Mouse (Mus musculus) gastrocnemius, postnatal 10 days (tissue): ENCODE measurements around the gene Coro6. TPM values are rescaled to one million over a fixed set of nuclear protein-coding genes. Genes with fewer than 3 reads are reported as not detected.

ENCODE experiments used
- DNase-seq: peaks from one replicate; pipeline ENCODE4 v3.0.0; 2021; ENCODE audit warnings: mixed read lengths
- total RNA-seq, 2 experiments: library from RNA; stranded (reverse); gene quantifications; 2 replicates each; pipeline ENCODE4 v1.2.3; 2021

Coro6 gene
- total RNA-seq, 2 experiments from 2014 or later: 61.7 to 67.7 TPM

DNA sequence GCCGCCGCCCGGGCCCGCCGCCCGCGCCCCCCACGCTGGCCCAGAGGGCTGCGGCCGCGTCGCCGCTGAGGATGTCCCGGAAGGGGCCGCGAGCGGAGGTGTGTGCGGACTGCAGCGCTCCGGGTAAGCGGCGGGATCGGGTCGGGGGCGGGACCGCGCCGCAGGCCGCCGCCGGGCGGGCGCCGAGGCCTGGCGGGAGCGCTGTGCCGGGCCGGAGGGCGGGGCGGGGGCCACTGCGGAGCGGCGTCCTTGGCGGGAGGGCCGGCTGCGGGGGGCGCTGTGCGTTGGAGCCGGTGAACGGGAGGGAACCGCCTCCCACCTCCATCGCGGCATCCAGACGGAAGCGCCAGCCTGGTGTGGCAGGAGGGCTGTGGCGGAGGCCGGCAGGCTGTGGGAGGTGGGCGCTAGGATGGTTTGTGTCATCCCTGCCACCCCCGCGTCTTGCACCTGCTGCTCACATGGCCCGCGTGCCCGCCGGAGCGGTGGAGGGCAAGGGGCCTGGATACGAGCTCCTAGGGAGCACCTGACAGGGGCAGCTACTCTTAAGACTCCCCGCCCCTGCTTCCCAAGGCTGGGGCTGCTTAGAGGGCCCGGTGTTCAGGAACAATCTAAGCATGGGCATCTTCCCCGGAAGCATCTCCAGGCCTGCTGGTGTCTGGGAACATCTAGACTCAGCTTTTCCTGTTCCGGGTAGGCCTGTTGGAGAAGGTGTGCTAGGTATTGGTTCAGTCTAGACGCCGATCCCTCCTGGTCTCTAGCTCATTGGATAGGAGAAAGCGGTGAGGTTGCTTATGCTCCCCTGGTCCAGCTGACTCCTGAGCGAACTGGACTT is 31.5 kb downstream of the Coro6 start, which contains the start of gene Git1:
Gene Git1 (plus strand): TSS at position 51 of the 832 bp plus-strand sequence.
- DNase-seq: peak; percentile 62

DNA sequence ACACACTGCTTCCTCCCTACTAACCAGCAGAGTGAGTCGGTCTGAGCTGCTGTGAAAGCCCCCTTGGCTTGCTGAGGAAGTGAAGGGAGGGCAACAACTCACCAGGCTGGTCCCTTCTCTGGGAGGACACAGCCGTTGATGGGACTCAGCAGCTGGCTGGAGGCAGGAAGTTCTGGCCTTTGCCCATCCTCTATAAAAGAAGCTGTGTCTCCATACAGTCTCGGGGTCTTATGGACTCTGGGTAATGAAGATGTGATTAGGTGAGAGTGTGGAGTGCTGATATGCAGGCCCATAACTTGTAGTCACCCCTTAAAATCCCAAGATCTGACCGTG is 32.1 kb downstream of the Coro6 start:
- DNase-seq: no peak

DNA sequence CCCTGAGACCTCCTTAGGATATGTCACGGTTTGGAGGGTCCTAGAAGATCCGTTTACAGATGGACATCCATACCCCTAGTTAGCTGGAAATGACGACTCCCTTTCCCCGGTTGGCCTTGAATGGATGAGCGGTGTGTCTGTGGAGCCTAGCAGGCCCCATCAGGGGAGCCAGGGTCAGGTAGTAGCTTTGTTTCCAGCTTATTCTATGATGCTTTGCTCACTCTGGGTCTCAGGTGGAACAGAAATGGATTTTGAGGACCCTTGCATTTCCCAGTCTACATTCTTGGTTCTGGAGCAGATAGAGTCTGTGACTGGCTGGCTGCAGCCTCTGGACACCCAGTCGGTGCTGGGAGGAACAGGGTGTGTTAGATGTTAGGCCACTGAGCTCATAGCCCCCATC is 32.6 kb downstream of the Coro6 start:
- DNase-seq: no peak

DNA sequence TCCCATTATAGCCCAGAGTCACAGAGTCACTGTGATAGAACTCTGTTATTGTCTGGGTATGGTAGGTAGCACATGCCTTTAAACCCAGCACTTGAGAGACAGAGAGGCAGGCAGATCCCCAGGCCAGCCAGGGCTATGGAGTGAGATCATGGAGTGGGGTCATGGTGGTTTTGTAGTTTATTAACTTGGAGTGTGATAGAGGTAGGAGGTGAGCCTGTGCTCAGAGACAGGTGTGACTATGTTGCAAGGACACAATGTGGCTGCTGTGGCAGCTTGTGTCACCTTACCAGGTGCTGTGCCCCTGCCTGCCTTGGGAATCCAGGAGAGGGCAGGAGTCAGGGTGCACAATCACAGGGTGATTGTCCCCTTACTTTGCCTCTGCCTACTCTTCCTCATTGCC is 33.3 kb downstream of the Coro6 start:
- DNase-seq: no peak

DNA sequence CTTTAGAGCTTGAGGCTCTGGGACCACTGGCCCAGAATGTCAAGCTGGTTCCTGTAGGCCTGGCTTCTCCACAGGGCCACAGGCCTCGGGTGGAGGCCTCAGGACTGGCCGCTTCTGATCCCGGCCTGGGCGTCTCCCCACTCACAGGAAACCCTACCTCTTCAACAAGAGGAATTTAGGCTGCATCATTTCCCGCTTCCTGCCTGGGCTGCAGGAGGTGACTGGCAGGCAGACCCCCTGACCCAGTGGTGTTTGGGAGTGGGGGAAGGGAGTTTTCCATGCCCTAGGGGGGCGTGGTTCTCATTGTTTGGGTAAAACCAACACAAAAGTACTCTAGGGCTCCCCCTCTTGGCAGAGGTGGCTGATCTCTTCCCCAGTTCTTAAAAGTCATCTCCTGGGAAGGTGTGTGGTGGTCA is 35.1 kb downstream of the Coro6 start:
- no peak for DNase-seq

DNA sequence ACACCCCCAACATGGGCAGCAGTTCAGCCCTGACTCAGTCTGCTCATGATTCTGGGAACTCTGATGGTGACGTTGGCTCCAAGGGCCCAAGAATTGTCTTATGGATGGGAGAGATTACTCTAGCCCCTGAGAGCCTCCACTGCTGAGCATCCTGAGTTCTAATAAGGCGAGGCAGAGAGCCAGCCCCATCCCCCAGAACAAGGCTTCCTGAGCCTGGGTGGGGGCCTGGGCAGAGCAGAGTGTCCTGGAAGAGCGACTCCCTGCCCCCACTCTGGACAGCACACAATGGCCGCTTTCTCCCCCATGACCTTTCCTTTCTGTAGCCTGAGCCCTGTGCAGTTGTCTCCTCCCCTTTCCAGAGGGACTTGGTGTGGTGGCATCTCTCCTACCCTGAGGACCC is 35.6 kb downstream of the Coro6 start:
- no peak for DNase-seq

DNA sequence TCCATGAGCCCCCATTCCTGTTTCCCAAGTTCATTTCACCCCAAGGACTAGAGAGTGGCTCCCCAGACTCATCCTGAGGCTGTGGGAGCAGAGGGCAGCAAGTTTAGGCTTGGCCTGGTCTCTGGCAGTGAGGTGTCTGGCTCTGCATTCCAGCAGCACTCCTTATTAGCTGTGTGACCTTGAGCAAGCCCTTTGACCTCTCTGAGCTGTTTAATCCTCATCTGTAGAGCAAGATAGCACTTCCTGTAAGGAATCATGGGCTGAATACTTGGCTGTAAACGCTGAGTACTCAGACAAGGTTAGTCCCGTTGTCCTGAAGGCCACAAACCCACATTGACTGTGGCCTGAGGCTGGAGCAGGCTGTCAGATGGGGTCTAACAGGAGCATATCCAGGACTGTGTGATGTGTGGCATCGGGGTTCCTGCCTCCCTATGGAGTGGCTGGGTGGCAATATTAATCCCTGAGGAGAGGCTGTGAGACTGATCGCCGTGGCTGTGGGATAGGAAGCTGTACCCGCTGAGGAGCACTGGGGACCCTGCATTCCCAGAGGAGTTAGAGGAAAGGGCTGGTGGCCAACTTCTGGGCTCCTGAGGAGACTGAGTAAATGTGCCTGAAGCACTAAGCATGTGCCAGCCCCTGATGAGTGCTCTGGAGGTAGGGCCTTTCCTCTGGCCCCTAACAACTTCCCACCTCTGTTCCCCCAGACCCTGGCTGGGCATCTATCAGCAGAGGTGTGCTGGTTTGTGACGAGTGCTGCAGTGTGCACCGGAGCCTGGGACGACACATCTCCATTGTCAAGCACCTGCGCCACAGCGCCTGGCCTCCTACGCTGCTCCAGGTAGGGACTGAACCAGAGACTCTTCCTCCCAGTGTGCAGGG is 36.3 kb downstream of the Coro6 start:
- DNase-seq: no peak

DNA sequence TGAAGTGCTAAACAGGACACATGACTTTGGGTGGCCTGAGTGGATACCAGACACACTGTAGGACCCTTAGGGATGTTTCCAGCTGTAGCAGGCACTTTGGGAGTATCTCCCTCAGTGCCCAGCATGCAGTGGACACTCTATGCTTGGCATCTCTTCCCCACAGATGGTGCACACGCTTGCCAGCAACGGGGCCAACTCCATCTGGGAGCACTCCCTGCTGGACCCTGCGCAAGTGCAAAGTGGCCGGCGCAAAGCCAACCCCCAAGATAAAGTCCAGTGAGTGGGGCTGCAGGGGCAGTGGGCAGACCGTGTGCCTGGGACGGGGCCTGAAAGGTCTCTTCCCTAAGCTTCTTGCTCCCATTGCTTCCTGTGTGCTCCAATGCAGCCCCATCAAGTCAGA is 37.1 kb downstream of the Coro6 start:
- no peak for DNase-seq

DNA sequence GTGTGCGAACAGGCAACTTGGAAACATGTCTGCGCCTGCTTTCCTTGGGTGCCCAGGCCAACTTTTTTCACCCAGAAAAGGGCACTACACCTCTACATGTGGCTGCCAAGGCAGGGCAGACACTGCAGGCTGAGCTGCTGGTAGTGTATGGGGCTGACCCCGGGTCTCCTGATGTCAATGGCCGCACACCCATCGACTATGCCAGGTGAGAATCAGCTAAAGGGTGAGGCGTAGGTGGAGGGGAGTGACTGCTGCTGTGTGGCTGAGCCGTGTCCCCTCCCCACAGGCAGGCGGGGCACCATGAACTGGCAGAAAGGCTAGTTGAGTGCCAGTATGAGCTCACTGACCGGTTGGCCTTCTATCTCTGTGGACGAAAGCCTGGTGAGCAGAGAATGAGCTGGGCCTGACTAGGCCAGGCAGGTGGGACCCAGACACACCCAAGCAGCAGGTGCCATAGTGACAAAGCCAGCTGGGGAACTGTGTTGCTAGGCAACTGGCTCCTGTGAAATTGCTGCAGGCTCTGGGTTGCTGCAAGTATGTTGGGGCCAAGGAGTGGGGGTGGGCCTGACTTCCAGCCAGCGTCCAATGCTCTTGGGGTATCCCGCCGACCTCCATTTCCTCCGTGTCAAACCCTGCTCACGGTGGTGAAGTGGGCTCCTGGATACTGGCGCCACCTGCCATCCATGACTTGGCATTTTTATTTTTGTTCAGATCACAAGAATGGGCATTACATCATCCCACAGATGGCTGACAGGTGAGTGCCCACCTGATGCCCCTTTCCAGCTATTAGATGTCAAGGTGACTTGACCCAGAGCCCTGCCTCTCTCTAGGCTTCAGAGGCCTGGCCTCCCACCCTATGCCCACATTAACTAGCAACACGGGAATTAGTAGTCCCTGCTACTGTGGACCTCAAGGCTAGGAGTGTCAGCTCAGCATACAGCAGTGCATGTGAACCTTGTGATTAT is 38.4 kb downstream of the Coro6 start:
- peak; percentile 4 for DNase-seq

DNA sequence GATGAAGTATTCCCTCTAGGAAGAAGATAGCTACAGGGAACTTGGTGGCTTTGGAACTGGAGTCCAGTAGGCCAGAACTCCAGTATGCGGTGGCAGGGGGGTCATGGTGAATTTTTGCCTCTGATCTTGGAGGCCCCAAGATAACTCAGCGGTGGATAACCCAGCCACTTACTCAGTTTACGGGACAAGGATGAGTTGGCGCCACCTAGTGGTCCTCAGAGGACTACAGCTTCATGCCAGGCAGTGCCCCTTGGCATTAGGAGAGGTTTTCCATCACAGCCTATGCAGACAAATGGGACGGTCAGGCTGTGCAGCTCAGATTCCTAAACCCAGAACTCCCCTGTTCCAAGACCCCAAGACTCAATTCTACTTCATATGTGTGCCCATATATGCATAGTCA is 39.2 kb downstream of the Coro6 start:
- DNase-seq: peak; percentile 79

DNA sequence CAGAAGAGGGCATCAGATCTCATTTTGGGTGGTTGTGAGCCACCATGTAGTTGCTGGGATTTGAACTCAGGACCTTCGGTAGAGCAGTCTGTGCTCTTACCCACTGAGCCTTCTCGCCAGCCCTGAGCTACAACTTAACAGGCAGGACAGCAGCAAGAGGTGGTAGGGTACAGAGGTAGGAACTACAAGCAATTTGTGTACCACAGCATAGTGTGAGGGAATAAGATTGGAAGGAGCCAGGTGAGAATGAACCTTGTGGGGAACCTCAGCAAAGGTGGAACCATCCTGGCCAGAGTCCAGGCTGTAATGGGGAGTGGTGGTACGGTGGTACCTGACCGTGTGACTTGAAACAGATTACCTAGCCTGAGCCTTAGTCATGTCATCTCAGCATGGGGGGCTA is 39.8 kb downstream of the Coro6 start:
- DNase-seq: peak; percentile 5

DNA sequence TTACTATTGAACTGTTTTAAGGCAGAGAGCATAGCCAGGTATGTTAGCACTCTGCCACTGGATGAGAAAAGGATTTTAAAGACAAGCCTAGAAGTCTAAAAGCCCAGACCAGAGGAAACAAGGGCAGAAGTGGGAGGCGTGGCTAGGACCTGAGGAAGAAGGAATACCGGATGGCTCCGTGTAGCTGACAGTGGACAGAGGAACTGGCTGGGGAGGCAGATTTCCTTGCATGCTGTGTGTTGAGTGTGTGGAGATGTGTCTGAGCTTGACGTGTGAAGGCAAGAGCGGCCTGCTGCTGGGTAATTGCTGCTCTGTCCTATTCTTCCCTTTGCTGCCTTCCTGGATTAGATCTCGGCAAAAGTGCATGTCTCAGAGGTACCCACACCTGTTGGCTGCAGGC is 40.3 kb downstream of the Coro6 start:
- no peak for DNase-seq

DNA sequence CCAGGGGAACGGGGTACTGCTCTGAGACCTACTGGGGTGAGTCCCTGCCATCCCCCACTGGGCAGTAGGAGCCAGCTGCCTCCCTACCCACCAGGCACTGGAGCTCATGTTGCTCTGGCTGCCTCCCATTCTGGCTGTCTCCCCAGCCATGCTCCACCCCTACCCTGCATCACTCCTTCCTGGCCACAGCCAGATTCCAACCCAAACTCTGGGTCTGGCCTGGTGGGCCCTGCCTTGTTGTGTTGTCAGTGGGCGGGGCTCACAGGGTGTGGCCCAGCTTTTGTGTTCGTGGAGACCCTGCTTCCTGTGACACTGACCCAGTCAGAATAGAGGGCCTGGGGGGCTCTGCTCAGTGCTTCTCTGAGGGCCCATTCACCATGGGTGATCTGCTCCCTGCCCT is 41.3 kb downstream of the Coro6 start:
- DNase-seq: peak; percentile 56

DNA sequence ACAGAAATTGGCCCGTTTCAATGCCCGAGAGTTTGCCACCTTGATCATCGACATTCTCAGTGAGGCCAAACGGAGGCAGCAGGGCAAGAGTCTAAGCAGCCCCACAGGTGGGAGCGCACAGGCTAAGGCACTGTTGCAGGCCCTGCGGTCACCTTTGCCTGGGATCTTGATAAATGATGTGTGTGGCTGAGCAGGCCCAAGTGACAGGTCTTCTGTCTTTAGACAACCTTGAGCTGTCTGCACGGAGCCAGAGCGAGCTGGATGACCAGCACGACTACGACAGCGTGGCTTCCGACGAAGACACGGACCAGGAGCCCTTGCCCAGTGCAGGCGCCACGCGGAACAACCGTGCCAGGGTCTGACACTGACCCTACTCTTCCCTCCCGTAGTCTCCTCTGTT is 42.2 kb downstream of the Coro6 start:
- DNase-seq: no peak

DNA sequence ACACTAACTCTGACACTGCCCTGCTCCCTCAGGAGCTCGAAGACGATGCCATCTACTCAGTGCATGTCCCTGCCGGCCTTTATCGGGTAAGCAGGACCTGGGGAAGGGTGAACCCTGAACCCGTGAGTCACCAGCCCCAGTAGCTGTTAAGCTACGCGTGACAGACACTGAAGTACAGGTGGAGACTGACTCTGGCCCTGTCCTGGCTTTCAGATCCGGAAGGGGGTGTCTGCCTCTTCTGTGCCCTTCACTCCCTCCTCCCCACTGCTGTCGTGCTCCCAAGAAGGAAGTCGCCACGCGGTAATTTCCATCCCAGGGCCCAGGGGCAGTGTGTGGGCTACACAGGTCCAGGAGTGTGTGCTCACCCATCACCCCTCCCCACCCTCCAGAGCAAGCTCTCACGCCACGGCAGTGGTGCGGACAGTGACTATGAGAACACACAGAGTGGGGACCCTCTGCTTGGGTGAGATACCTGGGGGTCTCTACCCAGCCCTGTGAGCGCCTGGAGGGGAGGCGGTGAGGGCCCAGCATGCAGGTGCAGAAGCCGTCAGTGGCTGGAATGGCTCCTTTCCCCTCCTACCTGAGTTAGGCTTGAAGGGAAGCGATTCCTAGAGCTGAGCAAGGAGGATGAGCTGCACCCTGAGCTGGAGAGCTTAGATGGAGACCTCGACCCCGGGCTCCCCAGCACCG is 43.2 kb downstream of the Coro6 start:
- no peak for DNase-seq

DNA sequence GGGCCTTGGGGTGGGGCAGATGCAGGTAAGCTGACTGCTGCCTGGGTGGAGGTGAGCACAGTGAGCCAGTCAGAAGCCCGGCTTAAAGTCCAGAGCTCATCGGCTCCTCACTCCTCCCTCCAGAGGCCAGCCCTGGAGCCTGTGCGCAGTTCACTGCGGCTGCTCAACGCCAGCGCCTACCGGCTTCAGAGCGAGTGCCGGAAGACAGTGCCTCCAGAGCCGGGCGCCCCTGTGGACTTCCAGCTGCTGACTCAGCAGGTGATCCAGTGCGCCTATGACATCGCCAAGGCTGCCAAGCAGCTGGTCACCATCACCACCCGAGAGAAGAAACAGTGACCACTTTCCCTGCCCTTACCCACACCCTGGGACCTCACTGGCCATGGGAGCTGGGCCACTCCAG is 44.1 kb downstream of the Coro6 start:
- no peak for DNase-seq

DNA sequence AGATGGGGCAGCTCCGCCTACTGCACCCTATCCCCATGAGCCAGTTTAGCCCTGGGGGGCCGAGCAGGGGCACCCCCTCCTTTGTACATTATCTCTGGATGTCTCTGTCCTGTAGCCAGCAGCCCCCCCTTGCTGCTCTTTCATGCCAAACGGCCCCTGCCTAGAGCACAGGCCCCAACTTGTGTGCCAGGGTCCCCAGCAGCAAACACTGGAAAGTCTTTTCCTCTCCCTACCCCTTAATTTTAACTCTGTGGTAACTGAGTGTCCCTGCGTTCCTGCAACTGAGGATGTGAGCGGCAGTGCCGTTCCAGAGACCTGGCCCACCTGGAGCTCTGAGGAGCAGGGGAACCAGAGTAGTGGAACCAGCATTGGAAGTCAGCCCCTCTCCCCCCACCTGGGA is 44.7 kb downstream of the Coro6 start:
- no peak for DNase-seq

DNA sequence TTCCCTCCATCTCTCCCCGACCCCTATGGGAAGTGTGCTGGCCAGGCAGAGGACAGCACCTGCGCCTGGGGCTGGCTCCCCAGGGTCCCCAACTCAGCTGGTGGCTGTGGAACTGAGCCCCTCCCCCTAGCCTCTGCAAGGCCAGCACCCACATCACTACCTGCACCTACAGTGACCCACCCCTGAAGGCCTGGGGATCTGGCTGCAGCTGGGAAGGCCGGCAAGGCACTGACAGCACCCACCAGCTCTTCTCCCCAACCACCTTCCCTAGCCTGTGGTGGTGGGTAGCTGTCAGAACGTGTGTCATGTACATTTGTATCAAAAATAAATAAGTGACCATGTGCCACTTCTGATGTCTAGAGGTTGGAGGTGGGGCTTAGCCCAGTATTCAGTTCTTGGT is 45.2 kb downstream of the Coro6 start:
- no peak for DNase-seq

DNA sequence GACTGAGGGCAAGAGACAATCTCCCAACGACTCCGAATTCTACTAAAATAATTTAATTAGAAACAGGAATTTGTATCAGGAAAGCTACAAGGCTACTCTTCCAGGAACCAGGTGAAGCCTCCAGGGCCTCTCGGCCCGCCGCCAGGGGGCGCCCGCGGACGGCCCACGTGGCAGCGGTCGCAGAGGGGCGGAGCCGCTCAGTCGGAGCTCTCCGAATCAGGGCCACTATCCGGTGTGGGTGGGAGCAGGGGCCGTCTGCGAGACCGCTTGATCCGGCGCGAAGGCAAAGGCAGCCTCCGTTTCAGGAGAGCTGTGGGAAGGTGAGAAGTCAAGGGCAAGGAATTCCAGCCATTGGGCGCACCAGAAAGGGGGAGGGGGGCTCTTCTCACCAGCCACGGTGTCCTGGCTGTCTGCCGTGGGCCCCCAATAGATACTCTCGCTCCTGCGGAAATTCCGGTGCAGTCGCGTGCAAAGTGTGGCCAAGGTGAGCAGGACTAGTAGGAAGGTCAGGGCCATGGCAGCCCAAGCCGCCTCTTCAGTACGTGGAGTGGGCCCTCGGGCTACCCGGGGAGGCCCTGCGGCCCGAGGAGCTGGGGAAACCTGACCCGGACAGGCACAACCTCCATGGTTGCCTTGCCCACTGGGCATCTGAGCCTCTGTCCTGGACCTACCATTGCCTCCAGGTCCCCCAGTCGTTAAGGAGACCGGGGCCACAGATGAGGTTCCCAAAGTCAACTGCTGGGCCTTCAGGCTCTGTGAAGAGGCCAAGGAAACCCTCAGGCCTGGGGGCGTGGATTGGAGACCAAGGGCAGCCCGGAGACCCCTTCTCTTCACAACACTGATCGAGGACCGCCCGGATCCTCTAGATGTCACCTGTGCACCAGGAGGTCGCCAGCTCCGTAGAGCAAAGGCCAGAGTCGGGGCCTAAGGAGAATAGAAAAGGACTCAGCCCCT is 46.1 kb downstream of the Coro6 start:
- DNase-seq: peak; percentile 90

DNA sequence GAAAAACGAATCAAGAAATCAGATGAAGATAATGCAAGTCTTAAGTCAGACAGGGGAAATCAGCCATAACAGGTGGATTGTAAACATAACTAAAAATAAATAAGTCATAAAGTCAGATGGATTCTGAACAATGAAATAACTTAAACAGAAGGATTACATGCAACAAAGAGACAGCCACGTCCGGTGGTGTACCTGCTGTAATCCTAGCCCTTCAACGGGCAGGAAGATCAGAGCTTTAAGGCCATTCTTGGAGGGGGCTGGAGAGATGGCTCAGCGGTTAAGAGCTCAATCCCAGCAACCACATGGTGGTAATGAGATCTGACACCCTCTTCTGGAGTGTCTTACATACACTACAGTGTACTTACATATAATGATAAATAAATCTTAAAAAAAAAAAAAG is 49.1 kb downstream of the Coro6 start:
- DNase-seq: no peak
